In the genomic region with DNA sequence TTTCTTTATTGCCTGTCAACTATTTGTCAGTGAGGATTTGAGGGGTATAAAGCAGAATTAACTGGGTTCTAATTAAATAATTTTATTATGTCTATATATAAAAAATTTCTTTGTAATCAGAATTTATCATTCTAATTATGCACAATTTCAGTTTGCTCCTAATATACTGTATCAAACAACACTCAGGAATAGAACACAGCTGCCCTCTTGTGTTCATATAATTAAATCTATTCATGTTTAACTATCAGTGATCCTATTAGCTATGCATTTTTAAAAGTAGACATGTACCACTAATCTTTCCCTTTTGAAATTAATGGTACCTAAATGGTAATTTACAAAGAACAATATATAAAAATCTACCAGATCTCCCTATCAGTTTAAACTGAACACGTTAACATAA, we compare ENCODE assay signal across 14 mouse cellular contexts.
DNase-seq lines count a peak whose midpoint lies in the region; ATAC-seq and TF ChIP-seq lines count a peak whose summit lies in the region.
"Had no signal": no experiment of that assay in that cellular context is flagged by ENCODE, and none has a peak within 500 bp of the region (broad histone marks: within the 10 kb centered on the region; RNA-seq: fewer than 3 reads in every experiment).

No protein-coding gene starts in this region.

- 81% methylated on average over 1 of the region's 1 CpGs for WGBS in heart, postnatal 0 days
- 81% methylated on average over 1 of the region's 1 CpGs for WGBS in lung, embryonic 14.5 days
- WGBS in lung, adult 2 months: 83% methylated on average over 1 of the region's 1 CpGs

- H3K4me3 ChIP-seq in heart, postnatal 0 days (ENCODE audit: low read depth, low read length): no peak overlapping the region
- H3K4me3 ChIP-seq in lung, embryonic 14.5 days (ENCODE audit: low read depth, low read length): no peak overlapping the region
- no peak overlapping the region for H3K4me3 ChIP-seq in lung, adult 2 months (replicated peaks; ENCODE audit: extremely low read depth, low read depth, low read length)
- H3K4me3 ChIP-seq: embryonic facial prominence, embryonic 13.5 days; liver, embryonic 15.5 days had no signal

- H3K4me1 ChIP-seq in heart, postnatal 0 days (ENCODE audit: control insufficient read depth, insufficient read depth): no peaks in the 10 kb centered on the region
- H3K4me1 ChIP-seq in lung, embryonic 14.5 days (ENCODE audit: insufficient read depth): no peaks in the 10 kb centered on the region
- no peaks in the 10 kb centered on the region for H3K4me1 ChIP-seq in lung, adult 2 months (ENCODE audit: control insufficient read depth, insufficient read depth, low read length)
- H3K4me1 ChIP-seq: embryonic facial prominence, embryonic 13.5 days; liver, embryonic 15.5 days had no signal

- TF ChIP-seq EP300 in heart, postnatal 0 days (IDR thresholded peaks at IDR 0.05; ENCODE audit: low read depth): no peak

- no peak for DNase-seq in heart, postnatal 0 days (ENCODE audit: low spot score)
- DNase-seq in heart, adult 8-10 months (ENCODE audit: low spot score): no peak
- peak; percentile 81 for DNase-seq in lung, embryonic 14.5 days
- no peak for DNase-seq in lung, adult 2 months
- peak; percentile 60 for DNase-seq in brain, embryonic 14.5 days (ENCODE audit: low read depth)
- peak; percentile 14 for DNase-seq in retina, postnatal 1 day
- no peak for DNase-seq in thymus, adult 18-20 months
- no peak for DNase-seq in thymus, postnatal 0 days (ENCODE audit: low spot score)
- DNase-seq: adrenal gland, postnatal 14 days; cerebellum, adult 8-10 months; kidney, postnatal 25 days; right cerebral cortex, postnatal 14 days had no signal

- H3K27ac ChIP-seq in heart, postnatal 0 days (ENCODE audit: low read depth): no peak overlapping the region
- no peak overlapping the region for H3K27ac ChIP-seq in lung, embryonic 14.5 days (ENCODE audit: low read depth)
- H3K27ac ChIP-seq: embryonic facial prominence, embryonic 13.5 days; liver, embryonic 15.5 days had no signal

- no peaks in the 10 kb centered on the region for H3K27me3 ChIP-seq in heart, postnatal 0 days (ENCODE audit: control insufficient read depth, insufficient read depth, low read length)
- no peaks in the 10 kb centered on the region for H3K27me3 ChIP-seq in lung, embryonic 14.5 days (ENCODE audit: insufficient read depth, low read length)
- H3K27me3 ChIP-seq: embryonic facial prominence, embryonic 13.5 days; liver, embryonic 15.5 days had no signal

- no peak overlapping the region for H3K4me2 ChIP-seq in heart, postnatal 0 days (ENCODE audit: low read depth, low read length)
- no peak overlapping the region for H3K4me2 ChIP-seq in lung, embryonic 14.5 days
- H3K4me2 ChIP-seq: embryonic facial prominence, embryonic 13.5 days; liver, embryonic 15.5 days had no signal

- TF ChIP-seq CTCF in heart, postnatal 0 days (IDR thresholded peaks at IDR 0.05; ENCODE audit: low read depth): peak; percentile 35; the same call in 1 of the 2 replicates
- peak; percentile 56 for TF ChIP-seq CTCF in lung, embryonic 14.5 days (IDR thresholded peaks at IDR 0.05; ENCODE audit: low read depth)
- no peak for TF ChIP-seq CTCF in lung, adult 2 months (IDR thresholded peaks at IDR 0.05; ENCODE audit: insufficient read depth, low read length)
- TF ChIP-seq CTCF in brain, embryonic 14.5 days (IDR thresholded peaks at IDR 0.05; ENCODE audit: borderline replicate concordance, extremely low read depth, insufficient read depth, insufficient read length): no peak

- TF ChIP-seq POLR2A in lung, adult 2 months (IDR thresholded peaks at IDR 0.05; ENCODE audit: borderline replicate concordance, extremely low read depth, low read depth, low read length): no peak
- no peak for TF ChIP-seq POLR2A in brain, embryonic 14.5 days (IDR thresholded peaks at IDR 0.05; ENCODE audit: borderline replicate concordance, extremely low read depth, insufficient read depth, insufficient read length, poor library complexity, severe bottlenecking)

- H3K9me3 ChIP-seq in heart, postnatal 0 days (replicated peaks; ENCODE audit: control insufficient read depth, low read length): no peaks in the 10 kb centered on the region
- H3K9me3 ChIP-seq in lung, embryonic 14.5 days (ENCODE audit: low read depth, low read length): no peaks in the 10 kb centered on the region
- H3K9me3 ChIP-seq: embryonic facial prominence, embryonic 13.5 days; liver, embryonic 15.5 days had no signal

- ATAC-seq in heart, postnatal 0 days (ENCODE audit: insufficient read depth, low read depth): no peak
- ATAC-seq in lung, embryonic 14.5 days (ENCODE audit: insufficient read depth): no peak

- no peaks in the 10 kb centered on the region for H3K36me3 ChIP-seq in heart, postnatal 0 days (replicated peaks; ENCODE audit: control insufficient read depth, insufficient read depth, low read length)
- H3K36me3 ChIP-seq in lung, embryonic 14.5 days (ENCODE audit: insufficient read depth): no peaks in the 10 kb centered on the region
- H3K36me3 ChIP-seq: embryonic facial prominence, embryonic 13.5 days; liver, embryonic 15.5 days had no signal

- H3K9ac ChIP-seq in heart, postnatal 0 days (replicated peaks; ENCODE audit: low read depth, low read length): no peak overlapping the region
- no peak overlapping the region for H3K9ac ChIP-seq in lung, embryonic 14.5 days
- H3K9ac ChIP-seq: embryonic facial prominence, embryonic 13.5 days; liver, embryonic 15.5 days had no signal

Comparison
In these comparisons a context has a peak if more than half of its experiments do, and no peak if none do; other contexts are left out.
1. DNase-seq: peak in lung, embryonic 14.5 days (single experiment), brain, embryonic 14.5 days (single experiment) and retina, postnatal 1 day (single experiment); none in heart, postnatal 0 days (single experiment), heart, adult 8-10 months (single experiment), lung, adult 2 months (single experiment), thymus, adult 18-20 months (0 of 2) and thymus, postnatal 0 days (single experiment).
2. CTCF ChIP-seq: peak in heart, postnatal 0 days (single experiment) and lung, embryonic 14.5 days (single experiment); none in lung, adult 2 months (single experiment) and brain, embryonic 14.5 days (single experiment).